Mouse (Mus musculus) heart, embryonic 16.5 days (tissue): Measurements from ENCODE around the gene 4930455H04Rik. TPM values are rescaled to one million over a fixed set of nuclear protein-coding genes. Genes with fewer than 3 reads are reported as not detected.

ENCODE experiments used
- ATAC-seq: fragments of 200-750 bp; cut with Nextera tagmentation; replicated peaks from 2 replicates; pipeline ENCODE4 v1.8.0; 2017; ENCODE audit warnings: moderate number of reproducible peaks; ENCODE audit not compliant: insufficient read depth, low FRiP score; ENCODE audit errors: extremely low read depth
- H3K27ac ChIP-seq: fragments of 300-500 bp; sonication (generic); 2 replicates; pipeline ENCODE4 v1.5.1; 2014; ENCODE audit warnings: mild to moderate bottlenecking, low read length, control low read depth, moderate library complexity
- H3K27me3 ChIP-seq: fragments of 300-500 bp; sonication (generic); 2 replicates; pipeline ENCODE4 v1.6.1; 2014; ENCODE audit warnings: low read length, mixed read lengths; ENCODE audit not compliant: control insufficient read depth, insufficient read depth
- H3K36me3 ChIP-seq: fragments of 300-500 bp; sonication (generic); 2 replicates; pipeline ENCODE4 v1.6.1; 2014; ENCODE audit not compliant: control insufficient read depth, insufficient read depth
- H3K4me1 ChIP-seq: fragments of 300-500 bp; sonication (generic); 2 replicates; pipeline ENCODE4 v1.6.1; 2014; ENCODE audit warnings: low read length, mixed read lengths; ENCODE audit not compliant: control insufficient read depth, insufficient read depth
- H3K4me2 ChIP-seq: fragments of 300-500 bp; sonication (generic); 2 replicates; pipeline ENCODE4 v1.6.1; 2014; ENCODE audit warnings: low read depth, mild to moderate bottlenecking, control low read depth, low read length
- H3K4me3 ChIP-seq: fragments of 300-500 bp; sonication (generic); 2 replicates; pipeline ENCODE4 v1.5.1; 2014; ENCODE audit warnings: mild to moderate bottlenecking, control low read depth, low read length
- H3K9ac ChIP-seq: fragments of 300-500 bp; sonication (generic); 2 replicates; pipeline ENCODE4 v1.6.1; 2014; ENCODE audit warnings: low read length, control low read depth
- H3K9me3 ChIP-seq: fragments of 300-500 bp; sonication (generic); replicated peaks from 2 replicates; pipeline ENCODE4 v1.6.1; 2016; ENCODE audit warnings: low read length; ENCODE audit not compliant: control insufficient read depth
- WGBS: fragments of 180-500 bp; shearing (Covaris S2); extraction: QIAGEN DNeasy Blood & Tissue Kit; methylation state at CpG from one replicate; pipeline ENCODE4 v1.1.7; 2014; 5-methylcytosine and 5-hydroxymethylcytosine counted together
- polyA plus RNA-seq: library from polyadenylated mRNA; unstranded; fragments of >200 nt; fragmentation: Nextera tagmentation; extraction: Ambion mirVana; gene quantifications from 2 replicates; pipeline ENCODE4 v1.2.1, GENCODE M21; 2015

Gene 4930455H04Rik
- polyA plus RNA-seq, 1 experiment from 2014 or later, result 0.14 TPM

GRCm38 (mm10) chr3:117006636-117007035 lies 38.6 kb downstream of the 4930455H04Rik start:
- H3K4me1 ChIP-seq, result no peaks in the 10 kb centered on the region
- 86% methylated on average over 3 of the region's 3 CpGs for WGBS
- no peak overlapping the region for H3K4me2 ChIP-seq
- no peak for ATAC-seq
- no peak overlapping the region for H3K4me3 ChIP-seq
- no peaks in the 10 kb centered on the region for H3K9me3 ChIP-seq
- H3K27me3 ChIP-seq, result no peaks in the 10 kb centered on the region
- no peak overlapping the region for H3K9ac ChIP-seq
- no peaks in the 10 kb centered on the region for H3K36me3 ChIP-seq
- no peak overlapping the region for H3K27ac ChIP-seq

- Histone ChIP-seq H3K9me3 (no peaks in the 10 kb centered on the region), H3K36me3 (no peaks in the 10 kb centered on the region), H3K27me3 (no peaks in the 10 kb centered on the region), H3K4me3 (no peak overlapping the region), H3K9ac (no peak overlapping the region), H3K4me1 (no peaks in the 10 kb centered on the region), H3K4me2 (no peak overlapping the region), H3K27ac (no peak overlapping the region)
- WGBS, result 81% methylated on average over 6 of the region's 6 CpGs
- ATAC-seq, result no peak
Observed at GRCm38 (mm10) chr3:117007340-117007739, 39.3 kb downstream of the 4930455H04Rik start.

- Histone ChIP-seq H3K36me3 (no peaks in the 10 kb centered on the region), H3K4me3 (no peak overlapping the region), H3K27ac (no peak overlapping the region), H3K4me2 (no peak overlapping the region), H3K9me3 (no peaks in the 10 kb centered on the region), H3K9ac (no peak overlapping the region), H3K27me3 (no peaks in the 10 kb centered on the region), H3K4me1 (no peaks in the 10 kb centered on the region)
- no peak for ATAC-seq
- 73% methylated on average over 6 of the region's 6 CpGs for WGBS
Observed at GRCm38 (mm10) chr3:117010182-117010581, 42.1 kb downstream of the 4930455H04Rik start.

- Histone ChIP-seq H3K4me2 (no peak overlapping the region), H3K9ac (no peak overlapping the region), H3K9me3 (0 out of 2 replicates have a peak, but pooled peaks cover 2% of the 10 kb centered on the region), H3K27me3 (no peaks in the 10 kb centered on the region), H3K27ac (no peak overlapping the region), H3K4me1 (no peaks in the 10 kb centered on the region), H3K36me3 (no peaks in the 10 kb centered on the region), H3K4me3 (no peak overlapping the region)
- ATAC-seq, result no peak
- WGBS, result 86% methylated on average over 3 of the region's 3 CpGs
Observed at GRCm38 (mm10) chr3:117020319-117020718, 52.3 kb downstream of the 4930455H04Rik start.

GRCm38 (mm10) chr3:117021907-117022306 lies 53.8 kb downstream of the 4930455H04Rik start:
- Histone ChIP-seq H3K27me3 (no peaks in the 10 kb centered on the region), H3K27ac (no peak overlapping the region), H3K4me1 (no peaks in the 10 kb centered on the region), H3K4me3 (no peak overlapping the region), H3K36me3 (no peaks in the 10 kb centered on the region), H3K9me3 (0 out of 2 replicates have a peak, but pooled peaks cover 2% of the 10 kb centered on the region), H3K9ac (no peak overlapping the region), H3K4me2 (no peak overlapping the region)
- WGBS, result 66% methylated on average over 7 of the region's 7 CpGs
- ATAC-seq, result no peak

- no peaks in the 10 kb centered on the region for H3K9me3 ChIP-seq
- H3K27ac ChIP-seq, result no peak overlapping the region
- H3K4me3 ChIP-seq, result no peak overlapping the region
- no peaks in the 10 kb centered on the region for H3K4me1 ChIP-seq
- ATAC-seq, result no peak
- H3K36me3 ChIP-seq, result no peaks in the 10 kb centered on the region
- H3K27me3 ChIP-seq, result no peaks in the 10 kb centered on the region
- H3K4me2 ChIP-seq, result no peak overlapping the region
- no peak overlapping the region for H3K9ac ChIP-seq
- WGBS, result 64% methylated on average over 1 of the region's 1 CpGs
Observed at GRCm38 (mm10) chr3:117024111-117024510, 56.0 kb downstream of the 4930455H04Rik start.

GRCm38 (mm10) chr3:117024557-117024956 lies 56.5 kb downstream of the 4930455H04Rik start:
- WGBS, result 62% methylated on average over 5 of the region's 5 CpGs
- Histone ChIP-seq H3K27ac (no peak overlapping the region), H3K9me3 (no peaks in the 10 kb centered on the region), H3K9ac (no peak overlapping the region), H3K4me2 (no peak overlapping the region), H3K4me1 (no peaks in the 10 kb centered on the region), H3K36me3 (no peaks in the 10 kb centered on the region), H3K4me3 (no peak overlapping the region), H3K27me3 (no peaks in the 10 kb centered on the region)
- ATAC-seq, result no peak

- WGBS, result 65% methylated on average over 3 of the region's 3 CpGs
- Histone ChIP-seq H3K4me3 (no peak overlapping the region), H3K4me2 (no peak overlapping the region), H3K27ac (no peak overlapping the region), H3K9me3 (no peaks in the 10 kb centered on the region), H3K4me1 (no peaks in the 10 kb centered on the region), H3K27me3 (no peaks in the 10 kb centered on the region), H3K9ac (no peak overlapping the region), H3K36me3 (no peaks in the 10 kb centered on the region)
- ATAC-seq, result no peak
Observed at GRCm38 (mm10) chr3:117025421-117025820, 57.4 kb downstream of the 4930455H04Rik start.
